Mouse (Mus musculus) liver, embryonic 15.5 days (tissue): ENCODE results near the gene Csde1. TPM values are rescaled to one million over a fixed set of nuclear protein-coding genes. Genes with fewer than 3 reads are reported as not detected.

ENCODE experiments used
- ATAC-seq: fragments of 200-750 bp; cut with Nextera tagmentation; 2 replicates; pipeline ENCODE4 v1.8.0; 2017; ENCODE audit warnings: moderate number of reproducible peaks, mild to moderate bottlenecking, moderate library complexity; ENCODE audit not compliant: insufficient read depth
- H3K27ac ChIP-seq: fragments of 300-500 bp; sonication (generic); replicated peaks from 2 replicates; pipeline ENCODE4 v1.5.1; 2015; ENCODE audit warnings: mild to moderate bottlenecking, inconsistent platforms
- H3K27me3 ChIP-seq: fragments of 300-500 bp; sonication (generic); 2 replicates; pipeline ENCODE4 v1.6.1; 2015; ENCODE audit warnings: mild to moderate bottlenecking, inconsistent platforms
- H3K36me3 ChIP-seq: fragments of 300-500 bp; sonication (generic); replicated peaks from 2 replicates; pipeline ENCODE4 v1.6.1; 2015; ENCODE audit warnings: moderate library complexity, mild to moderate bottlenecking, inconsistent platforms
- H3K4me1 ChIP-seq: fragments of 300-500 bp; sonication (generic); replicated peaks from 2 replicates; pipeline ENCODE4 v1.6.1; 2015; ENCODE audit warnings: inconsistent platforms
- H3K4me2 ChIP-seq: fragments of 300-500 bp; sonication (generic); 2 replicates; pipeline ENCODE4 v1.6.1; 2015; ENCODE audit warnings: moderate library complexity, mild to moderate bottlenecking, inconsistent platforms
- H3K4me3 ChIP-seq: fragments of 300-500 bp; sonication (generic); replicated peaks from 2 replicates; pipeline ENCODE4 v1.5.1; 2015; ENCODE audit warnings: mild to moderate bottlenecking, inconsistent platforms
- H3K9ac ChIP-seq: fragments of 300-500 bp; sonication (generic); 2 replicates; pipeline ENCODE4 v1.6.1; 2015; ENCODE audit warnings: moderate library complexity, mild to moderate bottlenecking, inconsistent platforms
- H3K9me3 ChIP-seq: fragments of 300-500 bp; sonication (generic); replicated peaks from 2 replicates; pipeline ENCODE4 v1.6.1; 2016; ENCODE audit warnings: inconsistent platforms
- WGBS: fragments of 180-500 bp; shearing (Covaris S2); methylation state at CpG from one replicate; pipeline ENCODE4 v1.1.7; 2015; ENCODE audit warnings: mixed read lengths; ENCODE audit not compliant: insufficient replicate concordance; 5-methylcytosine and 5-hydroxymethylcytosine counted together
- polyA plus RNA-seq: library from polyadenylated mRNA; unstranded; fragments of >200 nt; fragmentation: Nextera tagmentation; extraction: Ambion mirVana; gene quantifications from 2 replicates; pipeline ENCODE4 v1.2.1, GENCODE M21; 2015

The Csde1 gene
- polyA plus RNA-seq, 1 experiment from 2014 or later: 104 TPM

DNA sequence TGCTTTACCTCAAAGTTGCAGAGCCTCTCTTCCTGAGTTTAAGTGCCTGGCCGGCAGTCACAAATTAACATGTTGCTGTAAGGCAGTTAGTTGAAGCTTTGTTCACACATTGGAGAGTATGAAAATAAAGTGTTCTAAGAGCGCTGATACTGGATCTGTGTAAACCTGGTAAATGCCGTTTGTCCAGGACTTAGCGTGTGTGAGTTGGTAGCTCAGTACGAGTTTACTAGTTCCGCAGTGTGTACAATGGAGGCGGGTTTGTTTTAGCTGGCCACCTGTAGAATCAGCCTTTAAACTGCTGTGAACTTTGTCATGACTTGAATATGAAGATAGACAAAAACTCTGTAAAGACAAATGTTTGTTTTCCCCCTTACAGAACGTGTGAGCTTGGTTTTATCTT, 46.7 kb downstream of the Csde1 start:
- WGBS: 88% methylated on average over 8 of the region's 8 CpGs
- Histone ChIP-seq H3K36me3 (peaks cover 65% of the 10 kb centered on the region), H3K4me1 (no peaks in the 10 kb centered on the region), H3K9ac (no peak overlapping the region), H3K9me3 (no peaks in the 10 kb centered on the region), H3K4me3 (no peak overlapping the region), H3K27me3 (no peaks in the 10 kb centered on the region), H3K27ac (no peak overlapping the region), H3K4me2 (no peak overlapping the region)
- no peak for ATAC-seq

DNA sequence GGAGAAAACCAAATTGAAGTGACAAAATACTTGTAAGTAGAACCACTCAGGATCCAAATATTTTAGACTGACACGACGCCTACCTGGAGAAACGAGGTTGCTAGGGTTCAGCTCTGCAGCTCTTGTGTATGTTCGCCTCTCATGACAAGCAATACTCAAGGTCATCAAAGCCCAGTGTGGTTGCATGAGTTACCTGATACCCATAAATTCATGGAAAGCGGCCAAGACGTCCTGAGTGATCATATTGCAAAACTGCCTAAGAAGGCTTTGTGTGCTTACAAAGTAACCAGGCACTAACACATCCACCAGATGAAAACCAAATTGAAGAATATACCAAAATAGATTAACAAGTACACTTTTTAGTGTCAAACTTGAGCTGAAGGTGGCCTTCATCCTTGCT, 48.7 kb downstream of the Csde1 start:
- Histone ChIP-seq H3K9ac (no peak overlapping the region), H3K27me3 (no peaks in the 10 kb centered on the region), H3K4me2 (no peak overlapping the region), H3K4me3 (no peak overlapping the region), H3K36me3 (peaks cover 44% of the 10 kb centered on the region), H3K9me3 (no peaks in the 10 kb centered on the region), H3K27ac (no peak overlapping the region), H3K4me1 (no peaks in the 10 kb centered on the region)
- no peak for ATAC-seq
- 84% methylated on average over 6 of the region's 6 CpGs for WGBS

DNA sequence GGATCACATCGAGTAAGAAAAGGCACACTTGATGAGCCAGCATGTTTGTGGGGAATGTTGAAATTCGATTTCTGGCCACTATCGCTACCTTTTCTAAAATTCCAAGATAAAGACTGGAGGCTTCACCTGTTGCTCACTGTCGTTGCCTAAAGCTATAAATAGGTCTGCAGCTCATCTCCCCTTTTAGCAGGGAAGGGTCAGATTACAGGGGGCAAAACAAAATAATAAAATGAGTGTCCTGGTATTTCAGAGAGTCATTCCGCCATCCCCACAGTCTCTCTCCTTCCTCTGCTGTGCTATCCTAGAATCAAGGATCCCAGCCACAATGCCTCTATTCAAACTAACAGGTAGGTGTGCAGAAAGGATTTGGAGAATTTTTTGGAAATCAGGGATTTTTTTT, 53.5 kb downstream of the Csde1 start, which contains the start of gene Ampd1:
TSS of gene Ampd1 (plus strand) at position 244 of the 400 bp plus-strand sequence.
- Histone ChIP-seq H3K27ac (no peak within 1 kb of the TSS), H3K9ac (no peak within 1 kb of the TSS), H3K27me3 (no peaks in the 10 kb centered on the region), H3K36me3 (peaks cover 4% of the 10 kb centered on the region), H3K4me3 (no peak within 1 kb of the TSS), H3K4me2 (no peak within 1 kb of the TSS), H3K9me3 (no peaks in the 10 kb centered on the region), H3K4me1 (no peaks in the 10 kb centered on the region)
- 58% methylated on average over 5 of the region's 5 CpGs for WGBS
- no peak for ATAC-seq

DNA sequence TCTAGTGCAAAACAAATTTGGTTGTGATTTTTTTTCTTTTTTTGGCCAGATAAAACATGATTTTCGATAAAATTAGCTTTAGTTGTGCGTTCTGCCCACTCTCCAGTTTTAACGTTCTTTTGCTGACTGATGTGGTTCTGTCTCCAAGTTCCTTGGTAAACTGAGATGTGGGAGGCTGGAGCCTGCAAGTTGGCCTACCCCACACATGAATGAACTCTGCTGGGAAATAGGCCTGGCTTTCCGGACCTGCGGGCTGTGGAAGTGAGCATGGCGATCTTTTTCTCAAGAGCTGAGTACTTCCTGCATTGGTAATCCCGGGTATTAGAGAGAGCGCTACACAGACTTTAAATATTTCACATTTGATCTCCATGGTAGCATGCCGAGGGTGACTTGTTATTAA, 55.6 kb downstream of the Csde1 start:
- H3K9ac ChIP-seq: no peak overlapping the region
- no peaks in the 10 kb centered on the region for H3K9me3 ChIP-seq
- no peak overlapping the region for H3K27ac ChIP-seq
- H3K4me3 ChIP-seq: no peak overlapping the region
- H3K4me2 ChIP-seq: no peak overlapping the region
- H3K4me1 ChIP-seq: no peaks in the 10 kb centered on the region
- ATAC-seq: no peak
- 69% methylated on average over 9 of the region's 9 CpGs for WGBS
- H3K36me3 ChIP-seq: no peaks in the 10 kb centered on the region
- no peaks in the 10 kb centered on the region for H3K27me3 ChIP-seq

DNA sequence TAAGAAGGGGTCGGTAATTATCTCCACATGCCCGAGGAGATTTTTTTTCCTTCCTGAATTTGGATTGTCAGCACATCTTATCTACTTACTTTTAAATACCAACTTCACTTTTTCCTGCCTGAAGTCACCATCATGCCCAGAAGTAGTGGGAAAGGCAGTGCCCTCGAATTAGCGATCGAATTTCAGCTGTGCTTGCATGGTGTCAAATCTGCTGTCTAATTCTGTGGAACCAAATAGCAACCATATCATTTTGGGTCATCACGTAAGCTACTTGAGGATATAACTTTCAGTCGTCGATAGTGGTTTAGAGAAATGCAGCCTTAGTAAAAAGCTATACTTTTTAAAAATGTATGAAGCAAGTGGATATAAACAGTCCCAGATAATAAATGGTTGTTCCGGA, 56.2 kb downstream of the Csde1 start:
- no peaks in the 10 kb centered on the region for H3K27me3 ChIP-seq
- WGBS: 67% methylated on average over 9 of the region's 9 CpGs
- ATAC-seq: no peak
- H3K4me3 ChIP-seq: no peak overlapping the region
- no peaks in the 10 kb centered on the region for H3K4me1 ChIP-seq
- H3K36me3 ChIP-seq: no peaks in the 10 kb centered on the region
- H3K27ac ChIP-seq: no peak overlapping the region
- H3K9ac ChIP-seq: no peak overlapping the region
- H3K4me2 ChIP-seq: no peak overlapping the region
- H3K9me3 ChIP-seq: no peaks in the 10 kb centered on the region

DNA sequence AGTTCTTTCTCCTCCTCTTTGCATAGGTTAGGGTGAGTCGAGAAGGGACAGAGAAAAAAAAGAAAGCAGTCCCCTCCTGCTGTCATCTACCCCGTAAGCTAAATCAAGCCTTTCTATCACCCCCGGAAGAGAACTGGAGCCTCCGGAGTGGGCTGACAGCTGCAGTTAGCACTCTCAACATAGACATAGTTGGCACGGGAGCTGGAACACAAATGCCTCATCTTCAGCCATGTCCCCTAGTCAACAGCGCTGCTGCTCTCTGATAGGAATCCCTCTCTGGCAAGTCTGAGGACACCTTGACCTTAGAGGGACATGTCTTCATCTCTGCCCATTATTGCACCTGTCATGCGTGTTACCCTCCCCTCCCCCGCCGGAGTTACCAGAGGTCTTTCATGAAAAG, 59.1 kb downstream of the Csde1 start:
- ATAC-seq: no peak
- no peaks in the 10 kb centered on the region for H3K9me3 ChIP-seq
- no peak overlapping the region for H3K4me2 ChIP-seq
- H3K4me3 ChIP-seq: no peak overlapping the region
- H3K27me3 ChIP-seq: no peaks in the 10 kb centered on the region
- 73% methylated on average over 8 of the region's 9 CpGs for WGBS
- H3K27ac ChIP-seq: no peak overlapping the region
- H3K9ac ChIP-seq: no peak overlapping the region
- H3K4me1 ChIP-seq: no peaks in the 10 kb centered on the region
- H3K36me3 ChIP-seq: no peaks in the 10 kb centered on the region

DNA sequence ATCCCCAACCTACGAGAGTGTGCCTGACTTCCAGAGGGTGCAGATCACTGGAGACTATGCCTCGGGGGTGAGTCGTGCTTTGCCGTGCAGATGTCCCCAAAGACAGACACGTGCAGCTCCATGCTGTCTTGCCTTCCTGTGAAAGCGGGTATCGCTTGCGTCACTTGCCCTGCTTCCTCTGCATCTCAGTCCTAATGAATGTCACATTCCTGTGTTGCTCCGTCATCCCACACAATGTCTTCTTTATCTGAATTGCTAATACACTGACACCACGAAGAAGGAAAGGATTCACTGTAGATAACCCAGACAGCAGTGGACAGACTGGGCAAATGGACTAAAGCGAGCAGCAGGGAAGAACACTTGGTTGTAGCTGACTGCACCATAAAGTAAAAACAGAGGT, 60.8 kb downstream of the Csde1 start:
- Histone ChIP-seq H3K9me3 (no peaks in the 10 kb centered on the region), H3K4me3 (no peak overlapping the region), H3K36me3 (no peaks in the 10 kb centered on the region), H3K9ac (no peak overlapping the region), H3K4me2 (no peak overlapping the region), H3K27ac (no peak overlapping the region), H3K4me1 (no peaks in the 10 kb centered on the region), H3K27me3 (no peaks in the 10 kb centered on the region)
- ATAC-seq: no peak
- WGBS: 64% methylated on average over 11 of the region's 11 CpGs

DNA sequence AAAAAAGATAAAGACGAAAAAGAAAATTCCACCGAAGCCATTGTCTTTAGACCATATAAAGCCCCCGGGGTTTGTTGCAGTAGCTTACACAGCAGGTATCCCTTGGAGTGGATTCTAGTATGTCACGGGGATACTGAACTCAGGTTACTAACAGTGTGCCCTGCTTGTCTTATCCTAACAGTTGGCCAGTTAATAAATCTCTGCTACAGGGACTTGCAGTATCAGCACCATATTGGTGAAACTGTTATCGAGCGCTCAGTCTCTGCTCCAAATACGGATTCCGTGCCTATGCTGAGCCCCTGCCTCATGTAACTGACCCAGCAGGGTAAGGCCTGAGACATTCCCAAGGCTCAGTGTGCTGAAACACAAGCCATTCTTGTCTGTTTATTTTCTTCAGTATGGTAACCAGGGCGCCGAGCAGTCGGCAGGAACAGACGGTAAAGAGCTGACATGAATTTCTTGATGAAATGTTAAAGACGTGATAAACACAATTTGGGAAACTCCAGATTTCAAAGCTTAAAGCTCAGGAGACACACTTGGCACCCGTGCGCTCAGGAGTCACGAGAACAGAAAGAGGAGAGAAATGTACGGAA, 61.7 kb downstream of the Csde1 start:
- no peak overlapping the region for H3K4me3 ChIP-seq
- no peak overlapping the region for H3K27ac ChIP-seq
- no peak for ATAC-seq
- no peaks in the 10 kb centered on the region for H3K27me3 ChIP-seq
- H3K9me3 ChIP-seq: no peaks in the 10 kb centered on the region
- WGBS: 78% methylated on average over 17 of the region's 17 CpGs
- no peak overlapping the region for H3K9ac ChIP-seq
- H3K4me2 ChIP-seq: no peak overlapping the region
- H3K36me3 ChIP-seq: no peaks in the 10 kb centered on the region
- no peaks in the 10 kb centered on the region for H3K4me1 ChIP-seq

DNA sequence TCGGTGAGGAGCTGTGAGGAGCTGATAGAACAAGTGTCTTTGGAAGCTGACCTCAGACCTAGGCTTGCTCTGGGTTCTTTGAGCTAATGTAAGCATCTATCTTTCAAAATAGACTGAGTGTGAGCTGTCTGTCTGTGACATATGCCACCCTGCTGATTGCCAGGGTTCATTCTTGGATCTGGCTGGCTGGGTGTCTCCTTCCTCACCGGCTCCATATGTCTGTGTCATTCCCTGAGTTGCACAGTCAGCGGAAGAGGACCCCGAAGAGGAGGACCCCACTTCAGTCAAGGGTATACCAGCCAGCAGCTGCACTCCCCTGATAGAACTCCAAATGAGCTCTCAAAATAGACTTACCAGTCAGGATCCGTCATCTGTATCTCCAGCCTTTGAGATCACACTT, 62.5 kb downstream of the Csde1 start:
- Histone ChIP-seq H3K9me3 (no peaks in the 10 kb centered on the region), H3K4me1 (no peaks in the 10 kb centered on the region), H3K27ac (no peak overlapping the region), H3K27me3 (no peaks in the 10 kb centered on the region), H3K9ac (no peak overlapping the region), H3K4me2 (no peak overlapping the region), H3K4me3 (no peak overlapping the region), H3K36me3 (no peaks in the 10 kb centered on the region)
- ATAC-seq: no peak
- 69% methylated on average over 5 of the region's 5 CpGs for WGBS

DNA sequence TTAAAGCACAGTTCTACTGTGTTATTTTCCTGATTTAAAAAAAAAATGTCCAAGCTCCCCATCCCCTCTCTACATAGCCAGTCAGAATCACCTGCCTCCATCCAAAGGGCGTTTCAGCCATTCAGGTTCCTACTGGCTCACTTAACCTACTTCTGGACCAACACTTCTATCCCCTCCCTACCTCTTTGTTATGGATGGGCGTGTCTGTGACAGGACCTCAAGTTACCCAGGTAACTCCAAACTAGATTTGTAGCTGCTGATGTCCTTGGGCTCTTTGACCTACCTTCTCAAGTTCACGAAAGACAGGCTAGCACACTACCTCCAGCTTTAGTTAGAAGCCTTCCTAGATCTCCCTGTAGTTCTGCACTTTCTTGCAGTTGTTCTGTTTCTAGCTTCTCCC, 65.8 kb downstream of the Csde1 start:
- Histone ChIP-seq H3K4me3 (no peak overlapping the region), H3K27me3 (0 out of 2 replicates have a peak, but pooled peaks cover 6% of the 10 kb centered on the region), H3K27ac (no peak overlapping the region), H3K4me1 (no peaks in the 10 kb centered on the region), H3K9ac (no peak overlapping the region), H3K4me2 (no peak overlapping the region), H3K36me3 (no peaks in the 10 kb centered on the region), H3K9me3 (no peaks in the 10 kb centered on the region)
- no peak for ATAC-seq
- WGBS: 57% methylated on average over 3 of the region's 3 CpGs

DNA sequence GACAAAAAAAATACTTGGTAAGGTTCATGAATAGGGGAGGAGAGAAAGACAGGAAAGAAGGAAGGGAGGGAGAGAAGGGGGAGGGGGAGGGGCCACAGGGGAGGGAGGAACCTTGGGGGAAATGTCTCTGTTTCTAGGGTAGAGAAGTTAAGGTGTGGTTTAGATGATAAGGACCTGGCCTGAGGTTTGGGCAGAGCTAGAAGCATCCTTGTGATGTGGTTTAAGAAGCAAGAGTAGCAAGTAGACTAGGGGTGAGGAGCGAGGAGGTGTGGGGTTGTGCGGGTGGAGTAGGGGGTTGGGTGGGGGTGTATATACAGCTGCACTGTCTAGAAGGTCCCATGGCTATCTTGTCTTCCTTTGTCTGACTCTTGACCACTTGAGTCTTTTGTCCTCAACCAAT, 71.5 kb downstream of the Csde1 start:
- H3K4me3 ChIP-seq: no peak overlapping the region
- no peak for ATAC-seq
- no peaks in the 10 kb centered on the region for H3K4me1 ChIP-seq
- H3K9ac ChIP-seq: no peak overlapping the region
- H3K4me2 ChIP-seq: no peak overlapping the region
- H3K9me3 ChIP-seq: no peaks in the 10 kb centered on the region
- H3K27me3 ChIP-seq: peaks cover 17% of the 10 kb centered on the region
- no peak overlapping the region for H3K27ac ChIP-seq
- WGBS: 43% methylated on average over 2 of the region's 2 CpGs
- no peaks in the 10 kb centered on the region for H3K36me3 ChIP-seq

DNA sequence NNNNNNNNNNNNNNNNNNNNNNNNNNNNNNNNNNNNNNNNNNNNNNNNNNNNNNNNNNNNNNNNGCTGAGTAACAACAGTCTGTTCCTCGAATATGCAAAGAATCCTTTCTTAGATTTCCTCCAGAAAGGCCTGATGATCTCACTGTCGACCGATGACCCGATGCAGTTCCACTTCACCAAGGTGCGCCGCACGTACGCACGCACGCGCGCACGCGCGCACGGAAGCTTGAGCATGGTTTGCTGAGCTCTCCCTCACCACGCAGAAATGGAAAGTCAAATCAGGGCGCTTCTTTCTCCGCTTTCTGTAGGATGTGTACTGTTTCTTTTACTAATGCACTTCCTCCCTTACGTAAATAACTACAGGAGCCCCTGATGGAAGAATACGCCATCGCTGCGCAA, 78.4 kb downstream of the Csde1 start:
- Histone ChIP-seq H3K4me1 (peaks cover 19% of the 10 kb centered on the region), H3K9me3 (no peaks in the 10 kb centered on the region), H3K9ac (no peak overlapping the region), H3K36me3 (no peaks in the 10 kb centered on the region), H3K27me3 (peaks cover 23% of the 10 kb centered on the region), H3K4me2 (no peak overlapping the region), H3K4me3 (no peak overlapping the region), H3K27ac (no peak overlapping the region)
- WGBS: 74% methylated on average over 23 of the region's 23 CpGs
- ATAC-seq: no peak
